Mouse (Mus musculus) C2C12 (cell line): Measurements from ENCODE around the gene Abhd14a.

Experiments
- CTCF ChIP-seq: IDR thresholded peaks from one replicate; pipeline ENCODE4 v1.5.1; 2011; ENCODE audit not compliant: control insufficient read depth, insufficient read depth, insufficient read length
- MYOG ChIP-seq: IDR thresholded peaks from one replicate; pipeline ENCODE4 v1.6.1; 2011; ENCODE audit not compliant: control insufficient read depth, insufficient read length; ENCODE audit errors: extremely low read depth

GRCm38 (mm10) chr9:106405275-106405674 is 42.2 kb downstream of the Abhd14a start:
- TF ChIP-seq CTCF = no peak
- no peak for TF ChIP-seq MYOG
